Mouse (Mus musculus) embryonic facial prominence, embryonic 12.5 days (tissue): ENCODE measurements around the gene Prorsd1. TPM values are rescaled to one million over a fixed set of nuclear protein-coding genes. Genes with fewer than 3 reads are reported as not detected.
A peak's percentile ranks its signal among the peaks of the same experiment; 100 is the strongest.
"Not testable (repeated sequence)": the region's sequence is repeated elsewhere in the genome, so short reads cannot be mapped to it uniquely, and the experiment has no call there.

Experiments
- ATAC-seq: fragments of 200-750 bp; cut with Nextera tagmentation; 2 replicates; pipeline ENCODE4 v1.8.0; 2017; ENCODE audit not compliant: insufficient number of reproducible peaks, insufficient read depth, low FRiP score, low TSS enrichment
- H3K27ac ChIP-seq: fragments of 300-500 bp; sonication (generic); 2 replicates; pipeline ENCODE4 v1.5.1; 2016; ENCODE audit warnings: mild to moderate bottlenecking
- H3K27me3 ChIP-seq: fragments of 300-500 bp; sonication (generic); 2 replicates; pipeline ENCODE4 v1.6.1; 2016; ENCODE audit warnings: mild to moderate bottlenecking, moderate library complexity
- H3K36me3 ChIP-seq: fragments of 300-500 bp; sonication (generic); 2 replicates; pipeline ENCODE4 v1.6.1; 2016; ENCODE audit warnings: mild to moderate bottlenecking
- H3K4me1 ChIP-seq: fragments of 300-500 bp; sonication (generic); 2 replicates; pipeline ENCODE4 v1.6.1; 2016
- H3K4me2 ChIP-seq: fragments of 300-500 bp; sonication (generic); replicated peaks from 2 replicates; pipeline ENCODE4 v1.6.1; 2016; ENCODE audit warnings: mild to moderate bottlenecking, moderate library complexity
- H3K4me3 ChIP-seq: fragments of 300-500 bp; sonication (generic); 2 replicates; pipeline ENCODE4 v1.5.1; 2016; ENCODE audit warnings: mild to moderate bottlenecking
- H3K9ac ChIP-seq: fragments of 300-500 bp; sonication (generic); 2 replicates; pipeline ENCODE4 v1.6.1; 2016; ENCODE audit warnings: mild to moderate bottlenecking, moderate library complexity
- H3K9me3 ChIP-seq: fragments of 300-500 bp; sonication (generic); 2 replicates; pipeline ENCODE4 v1.6.1; 2016; ENCODE audit warnings: mild to moderate bottlenecking, moderate library complexity
- WGBS: fragments of 180-500 bp; shearing (Covaris S2); methylation state at CpG from one replicate; pipeline ENCODE4 v1.1.7; 2016; 5-methylcytosine and 5-hydroxymethylcytosine counted together
- polyA plus RNA-seq: library from polyadenylated mRNA; unstranded; fragments of >200 nt; fragmentation: Nextera tagmentation; extraction: Ambion mirVana; gene quantifications from 2 replicates; pipeline ENCODE4 v1.2.1, GENCODE M21; 2016

The Prorsd1 gene
- polyA plus RNA-seq, 1 experiment from 2014 or later, result 26.6 TPM

- not testable (repeated sequence) for H3K9ac ChIP-seq, H3K4me1 ChIP-seq, H3K4me2 ChIP-seq, H3K4me3 ChIP-seq, H3K27me3 ChIP-seq, H3K27ac ChIP-seq, ATAC-seq, H3K9me3 ChIP-seq
- 83% methylated on average over 4 of the region's 4 CpGs for WGBS
- H3K36me3 ChIP-seq, result peaks cover 30% of the 10 kb centered on the region
Observed at GRCm38 (mm10) chr11:29545150-29545752, 30.4 kb upstream of the Prorsd1 start.

GRCm38 (mm10) chr11:29544225-29544945, 29.6 kb upstream of the Prorsd1 start:
- WGBS, result 85% methylated on average over 3 of the region's 3 CpGs
- Histone ChIP-seq H3K4me3 (no peak overlapping the region), H3K27ac (no peak overlapping the region), H3K9ac (no peak overlapping the region), H3K27me3 (no peaks in the 10 kb centered on the region), H3K4me1 (peaks cover 8% of the 10 kb centered on the region; the same call in 1 of the 2 replicates), H3K36me3 (peaks cover 32% of the 10 kb centered on the region), H3K9me3 (no peaks in the 10 kb centered on the region), H3K4me2 (no peak overlapping the region)
- ATAC-seq, result no peak

- peaks cover 43% of the 10 kb centered on the region for H3K36me3 ChIP-seq
- no peak for ATAC-seq
- H3K4me2 ChIP-seq, result no peak overlapping the region
- no peak overlapping the region for H3K9ac ChIP-seq
- H3K4me1 ChIP-seq, result no peaks in the 10 kb centered on the region
- no peak overlapping the region for H3K4me3 ChIP-seq
- no peak overlapping the region for H3K27ac ChIP-seq
- H3K9me3 ChIP-seq, result no peaks in the 10 kb centered on the region
- 92% methylated on average over 1 of the region's 1 CpGs for WGBS
- H3K27me3 ChIP-seq, result no peaks in the 10 kb centered on the region
Observed at GRCm38 (mm10) chr11:29538201-29538600, 23.4 kb upstream of the Prorsd1 start.

- H3K9ac ChIP-seq, result peak within 1 kb of the TSS; percentile 66
- H3K4me1 ChIP-seq, result peaks cover 7% of the 10 kb centered on the region
- WGBS, result 3% methylated on average over 47 of the region's 47 CpGs
- H3K27me3 ChIP-seq, result no peaks in the 10 kb centered on the region
- H3K4me3 ChIP-seq, result peak within 1 kb of the TSS; percentile 68
- peaks cover 8% of the 10 kb centered on the region; the same call in 1 of the 2 replicates for H3K36me3 ChIP-seq
- peak within 1 kb of the TSS; percentile 84 for H3K27ac ChIP-seq
- ATAC-seq, result peak; percentile 89
- no peaks in the 10 kb centered on the region for H3K9me3 ChIP-seq
- H3K4me2 ChIP-seq, result peak within 1 kb of the TSS; percentile 71
Observed at GRCm38 (mm10) chr11:29525988-29526794, 11.4 kb upstream of the Prorsd1 start, which contains the start of gene Mtif2. Gene Mtif2 (plus strand): TSS chr11:29526408.

- ATAC-seq, result no peak
- Histone ChIP-seq H3K9me3 (no peaks in the 10 kb centered on the region), H3K36me3 (0 out of 2 replicates have a peak, but pooled peaks cover 4% of the 10 kb centered on the region), H3K27ac (peak overlapping the region; percentile 72), H3K4me3 (peak overlapping the region; percentile 62), H3K4me2 (peak overlapping the region; percentile 58), H3K27me3 (no peaks in the 10 kb centered on the region), H3K9ac (peak overlapping the region; percentile 63), H3K4me1 (peaks cover 5% of the 10 kb centered on the region; the same call in 1 of the 2 replicates)
- WGBS, result 23% methylated on average over 10 of the region's 10 CpGs
Observed at GRCm38 (mm10) chr11:29514325-29514681, 530 bp downstream of the Prorsd1 start.

- whole genome bisulfite sequencing, result 92% methylated on average over 4 of the region's 4 CpGs
- Histone ChIP-seq H3K4me2 (no peak overlapping the region), H3K9ac (no peak overlapping the region), H3K27me3 (no peaks in the 10 kb centered on the region), H3K4me3 (no peak overlapping the region), H3K4me1 (peaks cover 5% of the 10 kb centered on the region; the same call in 1 of the 2 replicates), H3K36me3 (0 out of 2 replicates have a peak, but pooled peaks cover 4% of the 10 kb centered on the region), H3K9me3 (no peaks in the 10 kb centered on the region), H3K27ac (no peak overlapping the region)
- ATAC-seq, result no peak
Observed at GRCm38 (mm10) chr11:29512818-29513535, 1.9 kb downstream of the Prorsd1 start.

GRCm38 (mm10) chr11:29509421-29509820, 5.4 kb downstream of the Prorsd1 start:
- ATAC-seq, result no peak
- H3K9me3 ChIP-seq, result no peaks in the 10 kb centered on the region
- no peak overlapping the region for H3K4me3 ChIP-seq
- WGBS, result 98% methylated on average over 1 of the region's 1 CpGs
- H3K36me3 ChIP-seq, result peaks cover 10% of the 10 kb centered on the region
- no peak overlapping the region for H3K4me2 ChIP-seq
- H3K4me1 ChIP-seq, result peaks cover 5% of the 10 kb centered on the region; the same call in 1 of the 2 replicates
- no peak overlapping the region for H3K27ac ChIP-seq
- no peaks in the 10 kb centered on the region for H3K27me3 ChIP-seq
- H3K9ac ChIP-seq, result no peak overlapping the region

- no peak overlapping the region for H3K4me3 ChIP-seq
- no peaks in the 10 kb centered on the region for H3K9me3 ChIP-seq
- H3K9ac ChIP-seq, result no peak overlapping the region
- ATAC-seq, result no peak
- no peaks in the 10 kb centered on the region for H3K4me1 ChIP-seq
- no peak overlapping the region for H3K27ac ChIP-seq
- H3K27me3 ChIP-seq, result no peaks in the 10 kb centered on the region
- H3K4me2 ChIP-seq, result no peak overlapping the region
- 92% methylated on average over 2 of the region's 2 CpGs for WGBS
- H3K36me3 ChIP-seq, result peaks cover 23% of the 10 kb centered on the region
Observed at GRCm38 (mm10) chr11:29504899-29505625, 9.8 kb downstream of the Prorsd1 start.

GRCm38 (mm10) chr11:29503948-29504893, 10.6 kb downstream of the Prorsd1 start:
- Histone ChIP-seq H3K4me1 (no peaks in the 10 kb centered on the region), H3K4me2 (no peak overlapping the region), H3K9ac (no peak overlapping the region), H3K27ac (no peak overlapping the region), H3K27me3 (no peaks in the 10 kb centered on the region), H3K4me3 (no peak overlapping the region), H3K36me3 (peaks cover 28% of the 10 kb centered on the region), H3K9me3 (no peaks in the 10 kb centered on the region)
- WGBS, result 92% methylated on average over 10 of the region's 10 CpGs
- no peak for ATAC-seq

GRCm38 (mm10) chr11:29496962-29497361, 17.9 kb downstream of the Prorsd1 start:
- Histone ChIP-seq H3K27ac (no peak overlapping the region), H3K36me3 (peaks cover 28% of the 10 kb centered on the region), H3K4me1 (no peaks in the 10 kb centered on the region), H3K9me3 (no peaks in the 10 kb centered on the region), H3K4me2 (no peak overlapping the region), H3K4me3 (no peak overlapping the region), H3K27me3 (no peaks in the 10 kb centered on the region), H3K9ac (no peak overlapping the region)
- 77% methylated on average over 3 of the region's 3 CpGs for WGBS
- no peak for ATAC-seq
